8 mouse cellular contexts compared by ENCODE assay signal in genomic region chr14:20347991-20348541, GRCm38 (mm10). TPM values are rescaled to one million over a fixed set of nuclear protein-coding genes. Genes with fewer than 3 reads are reported as not detected.
DNase-seq lines count a peak whose midpoint lies in the region; ATAC-seq lines count a peak whose summit lies in the region.

Ecd (minus strand) TSS chr14:20348121.
Fam149b (plus strand) TSS chr14:20348162.

- no peaks in the 10 kb centered on the region for H3K27me3 ChIP-seq in hindbrain, embryonic 15.5 days

- H3K36me3 ChIP-seq in hindbrain, embryonic 15.5 days = peaks cover 18% of the 10 kb centered on the region

- H3K4me1 ChIP-seq in hindbrain, embryonic 15.5 days (replicated peaks) = peaks cover 25% of the 10 kb centered on the region

- peak within 1 kb of the TSS; percentile 87 for H3K9ac ChIP-seq in hindbrain, embryonic 15.5 days

- ATAC-seq in hindbrain, embryonic 15.5 days (ENCODE audit: low FRiP score, low read depth) = peak; percentile 99

- H3K4me2 ChIP-seq in hindbrain, embryonic 15.5 days = peak within 1 kb of the TSS; percentile 89

- DNase-seq in T-cell, adult 2 months (ENCODE audit: low spot score) = peak; percentile 91
- DNase-seq in cerebellum, postnatal 36 days = peak; percentile 86 to 96
- peak; percentile 94 to 96 for DNase-seq in frontal cortex, postnatal 36 days (ENCODE audit: low spot score in 2 of 2)
- DNase-seq in left cerebral cortex, adult 11 months (ENCODE audit: low spot score) = peak; percentile 85
- peak; percentile 93 to 96 for DNase-seq in lung, postnatal 4 days
- DNase-seq in retina, postnatal 7 days (ENCODE audit: low read depth, low spot score) = peak; percentile 98
- DNase-seq in urinary bladder, adult 2 months (ENCODE audit: low spot score) = peak; percentile 84

- under 1% methylated on average over 38 of the region's 42 CpGs for WGBS in hindbrain, embryonic 15.5 days

- no peaks in the 10 kb centered on the region for H3K9me3 ChIP-seq in hindbrain, embryonic 15.5 days

- H3K27ac ChIP-seq in hindbrain, embryonic 15.5 days (replicated peaks) = peak within 1 kb of the TSS; percentile 90

- H3K4me3 ChIP-seq in hindbrain, embryonic 15.5 days = peak within 1 kb of the TSS; percentile 70

RNA-seq across cellular contexts. Expression of gene Ecd, which starts in this region (rescaled TPM):
- 47.9 and 49.6 TPM in 2 replicates for polyA plus RNA-seq in hindbrain, embryonic 15.5 days (2015; fragmentation: Nextera tagmentation; extraction: Ambion mirVana)
- polyA plus RNA-seq in urinary bladder, adult 2 months (2012; rRNA removed) = 24.8 and 25.6 TPM in 2 replicates

RNA-seq across cellular contexts. Expression of gene Fam149b, which starts in this region (rescaled TPM):
- 40.0 and 43.0 TPM in 2 replicates for polyA plus RNA-seq in hindbrain, embryonic 15.5 days (2015; fragmentation: Nextera tagmentation; extraction: Ambion mirVana)
- polyA plus RNA-seq in urinary bladder, adult 2 months (2012; rRNA removed) = 41.3 and 43.4 TPM in 2 replicates

Comparison
In these comparisons a context has a peak if more than half of its experiments do, and no peak if none do; other contexts are left out.
1. Peak in every context shown above with its lines: DNase-seq, ATAC-seq, H3K4me3 ChIP-seq and H3K27ac ChIP-seq.